Mouse (Mus musculus): ENCODE data around the gene Vps52.

The Vps52 gene

DNA sequence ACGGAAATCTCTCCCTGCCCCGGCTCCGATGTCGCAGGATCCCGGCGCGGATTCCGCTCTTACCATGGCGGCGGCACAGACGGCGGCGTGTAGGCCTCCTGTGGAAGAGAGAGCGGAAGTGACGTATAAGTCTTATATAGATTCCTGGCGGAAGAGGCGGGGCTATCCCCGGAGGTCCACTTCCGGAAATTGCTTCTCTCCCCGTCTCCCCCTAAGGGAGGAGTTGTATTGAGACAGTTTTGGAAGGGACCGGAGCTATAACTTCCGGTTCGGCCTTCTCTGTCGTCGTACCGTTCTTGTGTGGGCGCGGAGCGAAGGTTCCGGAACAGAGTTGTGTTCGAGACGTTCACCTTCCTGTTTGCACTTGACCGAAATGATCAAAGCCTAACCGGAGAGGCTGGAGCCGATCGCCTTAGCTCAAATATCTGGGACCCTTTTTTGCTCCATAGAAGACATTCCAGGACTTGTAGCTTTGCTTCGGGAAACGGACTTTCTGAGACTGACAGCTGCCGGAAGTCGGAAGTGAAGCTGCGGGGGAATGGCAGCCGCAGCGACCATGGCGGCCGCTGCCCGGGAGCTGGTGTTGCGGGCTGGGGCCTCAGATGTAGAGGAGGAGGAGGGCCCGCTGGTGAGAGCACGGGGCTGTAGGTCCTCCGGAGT lies at the start of gene Vps52, which contains the start of gene Rps18:
Vps52 (plus strand) TSS at position 258 of the 660 bp plus-strand sequence.
Rps18 (minus strand) TSS at position 447 of the 660 bp plus-strand sequence.
- DNase-seq (ENCODE audit: extremely low spot score), result peak; percentile 97

DNA sequence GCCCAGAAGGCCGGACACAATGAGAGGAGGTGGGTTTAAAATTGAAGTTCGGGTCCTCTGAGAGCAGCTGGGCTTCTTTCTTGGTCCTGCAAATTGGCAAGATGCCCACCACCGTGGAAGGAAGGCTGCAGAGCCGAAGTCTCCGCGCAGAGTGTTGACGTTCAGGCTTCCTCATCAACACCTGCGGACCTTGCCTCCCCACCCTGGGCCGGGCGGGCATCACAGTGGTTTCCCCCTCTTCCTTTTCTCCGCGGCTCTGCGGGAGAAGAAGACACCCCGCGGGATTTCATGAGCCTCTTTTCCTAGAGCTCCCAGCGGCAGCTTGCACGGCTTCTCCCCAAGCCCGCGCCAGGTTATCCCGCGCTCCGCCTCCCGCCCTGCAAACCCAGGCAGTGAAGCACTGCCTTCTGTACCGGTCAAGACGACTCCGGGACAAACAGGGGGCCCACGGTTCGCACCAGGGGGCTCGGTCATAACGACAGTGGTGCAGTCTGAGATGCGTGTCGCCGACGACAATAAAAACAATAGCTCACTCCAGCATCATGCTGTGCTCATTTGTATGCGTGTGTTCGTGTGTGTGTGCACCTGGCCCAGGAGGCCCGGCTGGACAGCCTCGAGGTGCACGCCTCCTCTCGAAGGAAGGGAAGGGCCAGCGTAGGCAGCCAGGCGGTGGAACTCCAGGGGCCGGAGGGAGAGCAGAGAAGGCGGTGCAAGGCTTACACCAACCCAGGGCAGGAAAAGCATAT lies 47.1 kb upstream of the Vps52 start:
- peak; percentile 51 for DNase-seq (ENCODE audit: extremely low spot score)

DNA sequence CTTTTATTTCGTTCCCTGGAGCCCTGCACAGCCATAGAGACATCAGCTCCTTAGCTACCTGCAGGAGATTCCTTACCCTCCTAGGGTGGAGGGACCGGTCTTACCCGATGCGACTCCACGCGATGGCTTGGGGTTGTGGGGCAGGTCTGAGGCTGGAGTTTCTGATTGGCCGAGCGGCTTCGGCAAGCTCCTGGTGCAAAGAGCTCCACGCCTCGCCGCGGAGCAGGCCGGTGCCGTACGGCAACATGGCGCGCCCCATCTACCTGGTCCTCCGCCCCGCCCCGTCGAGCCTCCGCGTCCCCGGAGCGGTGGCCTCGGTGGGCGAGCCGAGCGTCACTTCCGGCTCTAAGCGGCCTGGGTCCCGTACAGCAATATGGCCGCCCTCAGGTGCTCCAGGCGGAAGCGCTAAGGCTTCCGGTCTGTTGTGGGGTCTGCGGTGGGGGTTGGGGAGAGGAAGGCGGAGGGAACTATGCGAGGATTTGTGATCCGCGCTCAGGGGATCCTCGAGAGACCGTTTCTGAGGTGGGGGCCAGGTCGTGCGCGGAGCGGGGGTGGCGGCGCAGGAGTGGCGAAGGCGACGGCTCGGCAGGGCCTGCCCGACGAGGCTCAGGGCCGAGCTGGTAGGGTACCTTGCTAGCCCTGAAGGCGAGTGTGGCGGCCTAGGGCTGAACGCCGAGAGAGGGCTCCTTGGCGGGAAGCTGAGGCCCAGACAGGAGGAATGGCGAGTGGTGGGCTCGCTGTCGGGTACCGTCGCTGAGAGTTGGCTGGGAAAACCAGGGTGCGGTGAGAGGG lies 46.3 kb upstream of the Vps52 start, which contains the start of gene Daxx:
Daxx (plus strand) TSS at position 338 of the 792 bp plus-strand sequence.
- peak; percentile 99 for DNase-seq (ENCODE audit: extremely low spot score)

DNA sequence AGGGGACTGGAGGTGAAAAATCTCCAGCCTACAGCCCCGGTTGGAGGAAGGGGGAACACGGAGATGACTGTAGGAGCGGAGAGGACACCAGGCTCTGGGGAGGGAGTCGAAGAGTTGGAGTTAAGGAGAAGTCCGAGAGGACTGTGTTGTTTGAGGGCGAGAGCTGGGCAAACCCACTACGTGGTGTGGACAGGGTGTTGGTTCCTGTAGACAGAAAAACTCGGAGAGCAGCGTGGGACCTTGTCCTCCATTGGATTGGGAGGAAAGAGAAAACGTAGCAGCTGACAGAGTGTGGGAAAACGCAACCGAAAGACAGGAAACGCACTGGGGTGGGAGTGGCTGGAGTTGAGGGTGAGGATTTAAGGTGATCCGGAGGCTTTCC lies 45.8 kb upstream of the Vps52 start:
- DNase-seq (ENCODE audit: extremely low spot score), result no peak

GRCm38 (mm10) chr17:33910346-33911051 lies 45.1 kb upstream of the Vps52 start:
- DNase-seq (ENCODE audit: extremely low spot score), result no peak

GRCm38 (mm10) chr17:33911052-33911812 lies 44.4 kb upstream of the Vps52 start:
- no peak for DNase-seq (ENCODE audit: extremely low spot score)

DNA sequence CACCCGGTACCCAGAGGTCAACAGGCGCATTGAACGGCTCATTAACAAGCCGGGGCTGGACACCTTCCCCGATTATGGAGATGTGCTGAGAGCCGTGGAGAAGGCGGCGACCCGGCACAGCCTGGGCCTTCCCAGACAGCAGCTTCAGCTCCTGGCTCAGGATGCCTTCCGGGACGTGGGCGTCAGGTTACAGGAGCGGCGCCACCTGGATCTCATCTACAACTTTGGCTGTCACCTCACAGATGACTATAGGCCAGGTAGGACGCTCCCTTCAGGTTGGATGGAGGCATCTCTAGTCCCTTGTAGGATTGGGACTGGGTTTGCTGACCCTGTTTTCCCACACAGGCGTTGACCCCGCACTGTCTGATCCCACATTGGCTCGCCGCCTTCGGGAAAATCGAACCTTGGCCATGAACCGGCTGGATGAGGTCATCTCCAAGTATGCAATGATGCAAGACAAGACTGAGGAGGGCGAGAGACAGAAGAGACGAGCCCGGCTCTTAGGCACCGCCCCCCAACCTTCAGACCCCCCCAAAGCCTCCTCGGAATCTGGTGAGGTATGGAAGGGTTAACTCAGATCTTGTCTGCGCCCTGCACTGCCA lies 43.7 kb upstream of the Vps52 start:
- DNase-seq (ENCODE audit: extremely low spot score), result no peak

- no peak for DNase-seq (ENCODE audit: extremely low spot score)
Observed at GRCm38 (mm10) chr17:33913264-33913663, 42.3 kb upstream of the Vps52 start.

GRCm38 (mm10) chr17:33913905-33914304 lies 41.7 kb upstream of the Vps52 start:
- no peak for DNase-seq (ENCODE audit: extremely low spot score)

DNA sequence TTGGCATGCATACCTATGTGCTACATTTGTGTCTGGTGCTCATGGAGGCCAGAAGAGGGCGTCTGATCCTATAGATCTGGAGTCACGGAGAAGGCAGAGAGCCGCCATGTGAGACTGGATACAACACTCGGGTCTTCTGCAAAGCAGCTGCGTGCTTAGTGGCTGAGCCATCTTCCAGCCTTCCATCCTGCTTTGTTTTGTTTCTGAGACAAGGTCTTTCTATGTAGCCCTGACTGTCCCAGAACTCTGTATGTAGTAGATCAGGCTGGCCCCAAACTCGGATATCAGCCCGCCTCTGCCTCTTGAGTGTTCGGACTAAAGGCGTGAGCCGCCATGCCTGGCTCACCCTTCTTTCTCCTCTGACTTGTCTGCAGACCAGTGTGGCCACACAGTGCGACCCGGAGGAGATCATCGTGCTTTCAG lies 40.6 kb upstream of the Vps52 start:
- no peak for DNase-seq (ENCODE audit: extremely low spot score)

GRCm38 (mm10) chr17:33915671-33916250 lies 39.9 kb upstream of the Vps52 start, which contains the start of the genes Tapbp and Zbtb22:
Gene Tapbp (plus strand): TSS chr17:33915899.
Gene Zbtb22 (plus strand): TSS chr17:33915904.
- peak; percentile 95 for DNase-seq (ENCODE audit: extremely low spot score)

GRCm38 (mm10) chr17:33916294-33916693 lies 39.3 kb upstream of the Vps52 start:
- no peak for DNase-seq (ENCODE audit: extremely low spot score)

GRCm38 (mm10) chr17:33916847-33917655 lies 38.6 kb upstream of the Vps52 start:
- DNase-seq (ENCODE audit: extremely low spot score), result no peak

DNA sequence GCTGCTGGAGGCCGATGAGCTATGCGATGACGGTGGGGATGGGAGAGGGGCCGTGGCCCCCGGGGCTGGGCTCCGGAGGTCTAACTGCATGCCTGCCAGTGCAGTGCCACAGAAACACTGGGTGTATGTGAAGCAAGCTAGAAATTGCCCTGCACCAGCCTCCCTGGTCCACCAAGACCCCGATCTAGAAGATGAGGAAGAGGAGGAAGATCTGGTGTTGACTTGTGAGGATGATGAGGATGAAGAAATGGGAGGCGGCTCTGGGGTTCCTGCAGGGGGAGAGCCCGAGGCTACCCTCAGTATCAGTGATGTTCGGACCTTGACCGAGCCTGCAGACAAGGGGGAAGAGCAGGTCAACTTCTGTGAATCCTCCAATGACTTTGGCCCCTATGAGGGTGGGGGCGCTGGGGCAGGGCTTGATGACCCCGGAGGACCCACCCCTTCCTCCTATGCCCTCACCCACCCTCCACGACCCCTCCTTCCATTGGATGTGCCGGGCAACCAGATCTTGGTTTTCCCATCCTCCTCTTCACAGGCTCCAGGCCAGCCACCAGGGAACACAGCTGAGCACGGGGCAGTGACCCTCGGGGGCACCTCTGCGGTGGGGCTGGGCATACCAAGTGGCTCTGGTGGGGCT lies 37.8 kb upstream of the Vps52 start:
- DNase-seq (ENCODE audit: extremely low spot score), result no peak

DNA sequence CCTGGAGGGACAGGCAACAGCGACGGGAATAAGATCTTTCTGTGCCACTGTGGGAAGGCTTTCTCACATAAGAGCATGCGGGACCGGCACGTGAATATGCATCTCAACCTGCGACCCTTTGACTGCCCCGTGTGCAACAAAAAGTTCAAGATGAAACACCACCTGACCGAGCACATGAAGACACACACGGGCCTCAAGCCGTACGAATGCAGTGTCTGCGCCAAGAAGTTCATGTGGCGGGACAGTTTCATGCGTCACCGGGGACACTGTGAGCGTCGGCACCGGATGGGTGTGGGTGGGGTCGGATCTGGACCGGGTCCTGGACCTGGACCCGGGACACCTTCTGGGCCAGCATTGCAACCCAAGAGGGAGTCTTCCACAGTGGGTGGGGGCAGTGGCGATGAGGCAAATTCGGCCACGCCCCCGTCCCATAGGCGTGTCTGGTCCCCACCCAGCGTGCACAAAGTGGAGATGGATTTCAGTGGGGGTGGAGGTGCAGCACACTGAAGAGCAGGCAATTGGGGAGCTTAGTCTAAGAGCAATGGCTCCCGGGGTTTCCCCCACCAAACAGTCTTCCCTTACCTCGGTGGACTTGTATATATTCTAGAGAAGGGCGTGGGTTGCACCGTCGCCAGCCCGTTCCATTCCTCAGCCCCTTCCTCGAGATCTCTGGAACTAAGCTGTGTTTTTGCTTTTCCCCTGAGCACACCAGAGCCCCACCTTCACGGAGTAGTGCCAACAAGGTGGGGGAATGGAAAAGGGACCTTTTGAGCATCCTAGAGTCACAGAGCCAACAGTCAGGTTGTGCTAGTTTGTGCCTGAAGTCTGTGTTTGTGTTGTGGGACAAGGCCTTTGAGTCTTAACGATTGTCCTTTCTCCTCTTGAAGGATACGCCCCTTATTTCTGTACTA lies 37.1 kb upstream of the Vps52 start:
- no peak for DNase-seq (ENCODE audit: extremely low spot score)

DNA sequence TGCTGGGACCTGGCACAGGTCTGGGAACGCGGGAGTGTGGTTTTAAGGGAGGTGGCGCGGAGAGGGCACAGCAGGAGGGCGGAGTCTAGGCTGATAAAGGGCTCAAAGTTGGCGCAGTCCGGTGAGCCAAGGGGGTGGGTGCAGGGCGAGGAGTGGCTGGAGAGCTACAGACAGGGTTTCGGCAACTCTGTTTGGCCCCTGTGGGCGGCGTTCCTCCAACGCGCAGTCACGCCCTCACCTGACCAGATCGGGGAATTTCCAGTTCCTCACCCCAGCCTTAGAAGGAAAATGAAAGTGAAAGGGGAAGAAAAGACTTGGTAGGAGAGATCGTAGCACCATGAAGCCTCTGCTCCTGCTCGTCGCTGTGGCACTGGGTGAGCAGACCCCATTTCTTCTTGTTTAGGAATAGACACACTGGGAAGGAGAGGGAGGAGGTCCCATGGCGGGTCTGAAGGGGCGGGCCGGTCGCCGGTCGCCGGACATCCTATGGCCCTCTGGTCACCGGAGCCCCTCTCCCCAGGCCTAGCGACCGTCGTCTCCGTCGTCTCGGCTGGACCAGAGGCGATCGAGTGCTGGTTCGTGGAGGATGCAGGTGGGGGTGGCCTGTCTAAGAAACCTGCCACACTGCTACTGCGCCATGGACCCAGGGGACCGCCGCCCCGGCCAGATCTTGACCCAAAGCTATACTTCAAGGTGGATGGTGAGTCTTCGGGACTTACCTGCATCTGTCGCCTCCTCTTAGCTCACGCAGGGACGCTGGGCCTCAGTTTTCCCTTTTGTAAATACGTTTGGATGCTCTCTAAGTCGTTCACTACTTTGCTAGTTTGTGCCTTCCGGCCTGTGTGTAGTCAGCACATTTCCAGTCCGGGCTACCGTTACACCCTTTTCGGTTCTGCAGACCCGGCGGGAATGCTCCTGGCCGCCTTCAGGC lies 36.0 kb upstream of the Vps52 start:
- DNase-seq (ENCODE audit: extremely low spot score), result peak; percentile 60
